Mouse (Mus musculus) midbrain, embryonic 11.5 days (tissue): ENCODE measurements around the gene Chfr. TPM values are rescaled to one million over a fixed set of nuclear protein-coding genes. Genes with fewer than 3 reads are reported as not detected.
A peak's percentile ranks its signal among the peaks of the same experiment; 100 is the strongest.

Experiments
- ATAC-seq: fragments of 200-750 bp; cut with Nextera tagmentation; 2 replicates; pipeline ENCODE4 v1.8.0; 2017; ENCODE audit warnings: moderate TSS enrichment, moderate library complexity; ENCODE audit not compliant: low FRiP score
- DNase-seq: peaks from one replicate; pipeline ENCODE4 v3.0.0; 2015; ENCODE audit warnings: low spot score; ENCODE audit errors: missing footprints
- H3K27ac ChIP-seq: fragments of 300-500 bp; sonication (generic); 2 replicates; pipeline ENCODE4 v1.5.1; 2014; ENCODE audit warnings: low read depth, low read length
- H3K27me3 ChIP-seq: fragments of 300-500 bp; sonication (generic); 2 replicates; pipeline ENCODE4 v1.6.1; 2014; ENCODE audit warnings: mild to moderate bottlenecking, low read length, moderate library complexity, mixed read lengths; ENCODE audit not compliant: control insufficient read depth, insufficient read depth
- H3K36me3 ChIP-seq: fragments of 300-500 bp; sonication (generic); 2 replicates; pipeline ENCODE4 v1.6.1; 2014; ENCODE audit warnings: mild to moderate bottlenecking, low read length, moderate library complexity, mixed read lengths; ENCODE audit not compliant: control insufficient read depth, insufficient read depth
- H3K4me1 ChIP-seq: fragments of 300-500 bp; sonication (generic); 2 replicates; pipeline ENCODE4 v1.6.1; 2014; ENCODE audit warnings: low read length; ENCODE audit not compliant: control insufficient read depth, insufficient read depth
- H3K4me2 ChIP-seq: fragments of 300-500 bp; sonication (generic); 2 replicates; pipeline ENCODE4 v1.6.1; 2014; ENCODE audit warnings: mild to moderate bottlenecking, moderate library complexity
- H3K4me3 ChIP-seq: fragments of 300-500 bp; sonication (generic); 2 replicates; pipeline ENCODE4 v1.5.1; 2014; ENCODE audit warnings: low read depth, low read length
- H3K9ac ChIP-seq: fragments of 300-500 bp; sonication (generic); 2 replicates; pipeline ENCODE4 v1.6.1; 2014; ENCODE audit warnings: low read length
- H3K9me3 ChIP-seq: fragments of 300-500 bp; sonication (generic); 2 replicates; pipeline ENCODE4 v1.6.1; 2016; ENCODE audit warnings: low read length; ENCODE audit not compliant: control insufficient read depth
- WGBS: fragments of 180-500 bp; shearing (Covaris S2); extraction: QIAGEN DNeasy Blood & Tissue Kit; methylation state at CpG from one replicate; pipeline ENCODE4 v1.1.7; 2014; 5-methylcytosine and 5-hydroxymethylcytosine counted together
- polyA plus RNA-seq: library from polyadenylated mRNA; unstranded; fragments of >200 nt; fragmentation: Nextera tagmentation; extraction: Ambion mirVana; gene quantifications from 2 replicates; pipeline ENCODE4 v1.2.1, GENCODE M21; 2014

Gene Chfr
- polyA plus RNA-seq: 74.2 and 84.5 TPM in 2 replicates

DNA sequence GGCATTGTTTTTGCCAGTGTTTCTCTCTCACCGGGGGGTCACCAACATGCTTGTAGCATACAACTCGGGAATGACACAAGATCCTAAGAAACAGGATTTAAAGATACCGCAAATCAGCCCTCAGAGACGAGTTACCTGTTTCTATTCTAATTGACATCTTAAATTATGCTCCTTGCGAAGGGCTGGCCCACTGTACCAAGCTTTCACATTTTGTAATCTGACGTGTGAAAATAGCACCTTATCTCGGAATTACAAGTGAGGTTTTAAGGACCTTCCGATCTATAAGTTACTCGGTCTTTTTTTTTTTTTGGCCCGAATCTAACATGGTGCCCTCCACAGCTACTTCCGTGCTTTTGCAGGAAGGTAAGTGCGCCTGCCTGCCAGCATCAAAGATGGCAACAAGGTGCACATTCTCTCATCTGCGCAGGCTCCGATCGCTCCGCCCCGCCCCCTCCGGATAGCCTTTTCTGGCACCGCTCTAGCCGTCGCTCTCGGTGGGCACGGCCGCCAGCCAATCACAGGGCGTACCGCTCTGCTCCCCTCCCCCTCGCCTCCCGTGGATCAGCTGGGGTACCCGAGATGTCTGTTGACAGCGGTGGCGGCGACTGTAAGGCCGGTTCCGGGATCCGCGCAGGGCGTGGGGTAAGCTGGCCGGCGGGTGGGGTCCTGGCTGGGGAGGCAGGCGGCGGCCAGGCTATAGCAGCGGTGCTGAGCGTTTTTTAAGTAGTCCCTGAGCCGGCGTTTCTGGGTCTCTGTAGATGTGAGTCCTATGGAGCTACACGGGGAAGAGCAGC, at the start of gene Chfr:
Chfr (plus strand) TSS at position 550 of the 794 bp plus-strand sequence.
- ATAC-seq (peak; percentile 100), DNase-seq (peak; percentile 100)
- peak within 1 kb of the TSS; percentile 78 for H3K9ac ChIP-seq
- H3K27ac ChIP-seq: peak within 1 kb of the TSS; percentile 25; the same call in 1 of the 2 replicates
- H3K4me2 ChIP-seq: peak within 1 kb of the TSS; percentile 77
- no peaks in the 10 kb centered on the region for H3K9me3 ChIP-seq
- WGBS: 4% methylated on average over 44 of the region's 46 CpGs
- no peaks in the 10 kb centered on the region for H3K36me3 ChIP-seq
- 0 out of 2 replicates have a peak, but pooled peaks cover 3% of the 10 kb centered on the region for H3K4me1 ChIP-seq
- H3K4me3 ChIP-seq: peak within 1 kb of the TSS; percentile 77
- H3K27me3 ChIP-seq: no peaks in the 10 kb centered on the region

DNA sequence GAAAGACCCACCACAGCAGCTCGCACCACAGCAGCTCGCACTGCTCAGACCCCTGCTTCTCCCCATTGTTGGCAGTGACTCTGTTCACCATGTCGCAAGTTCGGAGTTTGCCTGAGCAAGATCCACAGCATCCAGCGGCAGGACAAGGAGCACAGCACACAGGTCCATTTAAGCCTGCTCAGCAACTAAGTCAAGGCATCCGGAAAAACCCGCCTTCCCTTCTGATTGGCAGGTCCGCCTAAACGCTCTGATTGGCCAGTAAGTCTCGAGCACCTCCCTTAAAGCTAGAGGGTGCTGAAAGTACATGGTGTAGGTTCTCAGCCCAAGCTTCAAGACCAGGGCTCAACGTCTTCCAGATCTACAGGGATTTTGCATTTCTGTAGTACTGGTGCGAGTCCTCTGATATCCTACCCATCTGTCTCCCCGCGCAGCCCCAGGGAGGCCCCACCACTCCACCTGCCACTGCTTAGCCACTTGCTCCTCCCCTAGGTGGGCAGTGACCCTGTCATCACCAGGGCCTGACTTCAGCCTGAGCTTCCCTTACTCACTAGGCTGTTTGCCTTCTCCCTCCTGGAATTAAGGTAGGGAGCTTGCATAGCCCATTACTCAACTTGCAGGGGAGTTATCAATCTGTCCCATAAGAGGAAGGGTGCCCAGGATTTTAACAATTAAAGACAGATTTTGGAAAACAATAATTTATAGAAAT, 49.3 kb upstream of the Chfr start:
- Histone ChIP-seq H3K4me2 (no peak overlapping the region), H3K36me3 (no peaks in the 10 kb centered on the region), H3K4me3 (no peak overlapping the region), H3K27ac (no peak overlapping the region), H3K4me1 (no peaks in the 10 kb centered on the region), H3K9me3 (no peaks in the 10 kb centered on the region), H3K9ac (no peak overlapping the region), H3K27me3 (no peaks in the 10 kb centered on the region)
- 38% methylated on average over 14 of the region's 14 CpGs for WGBS
- DNase-seq (peak; percentile 35), ATAC-seq (no peak)

DNA sequence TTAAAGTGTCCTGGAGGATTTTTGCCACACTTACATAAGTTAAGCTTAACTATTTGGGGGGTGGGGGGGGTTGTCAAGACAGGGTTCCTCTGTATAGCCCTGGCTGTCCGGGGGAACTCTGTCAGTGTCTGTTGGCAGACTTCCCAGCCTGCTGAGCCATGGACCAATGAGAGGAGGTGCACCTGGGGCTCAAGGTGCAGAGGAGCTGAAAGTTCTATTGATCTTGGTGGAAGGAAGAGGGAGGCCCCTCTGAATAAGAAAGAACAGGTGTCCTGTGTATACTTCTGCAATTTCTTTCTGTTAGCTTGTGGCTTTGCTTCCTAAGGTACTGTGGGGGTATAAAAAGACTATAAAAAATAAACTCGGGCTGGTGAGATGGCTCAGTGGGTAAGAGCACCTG, 44.1 kb upstream of the Chfr start:
- Histone ChIP-seq H3K4me3 (no peak overlapping the region), H3K36me3 (no peaks in the 10 kb centered on the region), H3K9ac (no peak overlapping the region), H3K27ac (no peak overlapping the region), H3K27me3 (no peaks in the 10 kb centered on the region), H3K4me2 (no peak overlapping the region), H3K9me3 (no peaks in the 10 kb centered on the region), H3K4me1 (peaks cover 2% of the 10 kb centered on the region; the same call in 1 of the 2 replicates)
- DNase-seq: no peak
- 66% methylated on average over 2 of the region's 2 CpGs for WGBS
- ATAC-seq: no peak

DNA sequence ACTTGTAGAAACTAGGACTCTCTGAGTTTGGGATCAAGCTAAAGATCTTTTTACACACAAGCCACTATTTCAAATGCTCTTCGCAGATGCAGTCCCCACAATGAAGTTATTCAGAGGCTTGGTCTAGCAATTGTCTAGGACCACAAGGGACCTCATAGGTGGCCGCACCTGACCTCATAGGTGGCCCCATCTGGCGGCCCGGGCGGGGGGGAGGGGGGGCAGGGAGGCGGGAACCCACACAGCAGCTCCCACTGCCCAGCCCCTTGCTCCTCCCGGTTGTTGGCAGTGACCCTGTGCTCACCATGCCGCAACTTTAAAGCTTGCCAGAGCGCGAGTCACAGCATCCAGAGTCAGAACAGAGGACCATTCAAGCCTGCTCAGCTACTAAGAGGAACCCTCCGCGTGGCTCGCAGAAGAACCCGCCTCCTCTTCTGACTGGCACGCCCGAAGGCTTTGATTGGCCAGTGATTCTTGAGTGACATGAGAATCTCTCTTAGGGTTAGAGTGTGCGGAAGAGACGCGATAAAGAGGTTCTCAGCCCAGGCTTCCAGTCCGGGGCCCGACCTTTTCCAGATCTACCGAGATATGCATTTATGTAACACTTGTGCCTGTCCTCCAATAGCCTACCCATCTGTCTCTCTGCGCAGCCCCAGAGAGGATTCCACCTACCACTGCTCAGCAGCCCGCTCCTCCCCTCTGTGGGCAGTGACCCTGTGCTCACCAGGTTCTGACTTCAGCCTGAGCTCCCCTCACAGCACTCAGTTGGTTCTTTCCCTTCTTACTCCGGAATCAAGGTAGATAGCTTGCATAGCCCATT, 41.4 kb upstream of the Chfr start, which contains the start of gene Gm35315:
Gm35315 (minus strand) TSS at position 391 of the 817 bp plus-strand sequence.
- Histone ChIP-seq H3K9me3 (no peaks in the 10 kb centered on the region), H3K27me3 (no peaks in the 10 kb centered on the region), H3K4me2 (peak within 1 kb of the TSS; percentile 74), H3K4me3 (peak within 1 kb of the TSS; percentile 50), H3K4me1 (peaks cover 2% of the 10 kb centered on the region; the same call in 1 of the 2 replicates), H3K36me3 (no peaks in the 10 kb centered on the region), H3K27ac (no peak within 1 kb of the TSS; the same call in 1 of the 2 replicates), H3K9ac (peak within 1 kb of the TSS; percentile 67)
- DNase-seq: peak; percentile 97
- WGBS: 1% methylated on average over 25 of the region's 25 CpGs
- peak; percentile 98 for ATAC-seq

- Histone ChIP-seq H3K9ac (peak overlapping the region; percentile 67), H3K4me3 (peak overlapping the region; percentile 50), H3K4me2 (peak overlapping the region; percentile 74), H3K36me3 (no peaks in the 10 kb centered on the region), H3K4me1 (peaks cover 2% of the 10 kb centered on the region; the same call in 1 of the 2 replicates), H3K27ac (no peak overlapping the region), H3K9me3 (no peaks in the 10 kb centered on the region), H3K27me3 (no peaks in the 10 kb centered on the region)
- WGBS: 1% methylated on average over 4 of the region's 4 CpGs
- ATAC-seq (peak; percentile 29), DNase-seq (peak; percentile 92)
Measured at GRCm38 (mm10) chr5:110094847-110095213, 40.8 kb upstream of the Chfr start.

DNA sequence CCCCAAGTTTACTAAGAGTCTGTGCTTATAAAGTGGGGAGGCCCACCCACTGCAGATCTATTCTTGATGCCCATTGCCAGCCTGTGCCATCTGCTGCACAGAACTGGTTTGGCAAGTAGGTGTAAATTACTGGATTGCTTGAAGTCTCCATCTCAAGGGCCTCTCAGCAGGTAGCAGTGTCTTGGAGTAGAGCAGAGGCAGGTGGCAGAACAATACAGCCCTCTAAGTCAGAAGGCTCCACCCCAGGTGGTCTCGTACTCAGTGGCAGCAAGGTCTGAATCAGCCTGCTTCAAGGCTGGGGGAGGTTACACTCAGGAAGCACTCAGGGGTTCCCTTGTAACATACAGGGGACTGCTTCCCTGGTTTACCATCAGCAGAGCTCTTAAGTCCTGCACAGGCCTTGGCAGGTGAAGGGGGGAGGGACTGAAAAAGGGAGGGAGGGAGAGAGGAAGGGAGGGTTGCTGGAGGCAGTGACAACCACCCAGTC, 36.6 kb upstream of the Chfr start:
- peaks cover 12% of the 10 kb centered on the region; the same call in 1 of the 2 replicates for H3K36me3 ChIP-seq
- peaks cover 5% of the 10 kb centered on the region; the same call in 1 of the 2 replicates for H3K27me3 ChIP-seq
- H3K9me3 ChIP-seq: no peaks in the 10 kb centered on the region
- H3K27ac ChIP-seq: no peak overlapping the region
- H3K9ac ChIP-seq: no peak overlapping the region
- 23% methylated on average over 1 of the region's 1 CpGs for WGBS
- DNase-seq (no peak), ATAC-seq (no peak)
- peaks cover 16% of the 10 kb centered on the region for H3K4me1 ChIP-seq
- H3K4me2 ChIP-seq: no peak overlapping the region
- H3K4me3 ChIP-seq: no peak overlapping the region

GRCm38 (mm10) chr5:110099656-110100580, 35.7 kb upstream of the Chfr start, which contains the start of gene Plcxd1:
Gene Plcxd1, plus strand, starts transcription at chr5:110099969.
- peaks cover 5% of the 10 kb centered on the region; the same call in 1 of the 2 replicates for H3K27me3 ChIP-seq
- ATAC-seq: peak; percentile 12; the same call in 1 of the 2 replicates
- no peaks in the 10 kb centered on the region for H3K9me3 ChIP-seq
- H3K4me1 ChIP-seq: peaks cover 15% of the 10 kb centered on the region
- WGBS: 4% methylated on average over 25 of the region's 25 CpGs
- no peak within 1 kb of the TSS for H3K27ac ChIP-seq
- H3K9ac ChIP-seq: no peak within 1 kb of the TSS
- H3K4me2 ChIP-seq: peak within 1 kb of the TSS; percentile 49
- DNase-seq: peak; percentile 89
- H3K4me3 ChIP-seq: peak within 1 kb of the TSS; percentile 23; the same call in 1 of the 2 replicates
- peaks cover 21% of the 10 kb centered on the region; the same call in 1 of the 2 replicates for H3K36me3 ChIP-seq
